Mouse (Mus musculus) midbrain, postnatal 0 days (tissue): ENCODE measurements around the gene Hspb6. TPM values are rescaled to one million over a fixed set of nuclear protein-coding genes. Genes with fewer than 3 reads are reported as not detected.

Source experiments
- ATAC-seq: fragments of 200-750 bp; cut with Nextera tagmentation; 2 replicates; pipeline ENCODE4 v1.8.0; 2017; ENCODE audit warnings: moderate number of reproducible peaks, mild to moderate bottlenecking, moderate TSS enrichment, moderate library complexity; ENCODE audit not compliant: low FRiP score
- DNase-seq: peaks from one replicate; pipeline ENCODE4 v3.0.0-alpha.2; 2015; ENCODE audit warnings: low spot score
- H3K27ac ChIP-seq: fragments of 300-500 bp; sonication (generic); 2 replicates; pipeline ENCODE4 v1.5.1; 2014; ENCODE audit warnings: low read depth, mild to moderate bottlenecking, low read length, mixed read lengths
- H3K27me3 ChIP-seq: fragments of 300-500 bp; sonication (generic); 2 replicates; pipeline ENCODE4 v1.6.1; 2014; ENCODE audit warnings: low read length, control low read depth, mixed read lengths; ENCODE audit not compliant: insufficient read depth
- H3K36me3 ChIP-seq: fragments of 300-500 bp; sonication (generic); 2 replicates; pipeline ENCODE4 v1.6.1; 2014; ENCODE audit warnings: low read length, control low read depth, mixed read lengths; ENCODE audit not compliant: insufficient read depth
- H3K4me1 ChIP-seq: fragments of 300-500 bp; sonication (generic); 2 replicates; pipeline ENCODE4 v1.6.1; 2014; ENCODE audit warnings: mild to moderate bottlenecking, control low read depth, antibody characterized with exemption, low read length, mixed read lengths; ENCODE audit not compliant: insufficient read depth
- H3K4me2 ChIP-seq: fragments of 300-500 bp; sonication (generic); 2 replicates; pipeline ENCODE4 v1.6.1; 2014; ENCODE audit warnings: low read depth, mild to moderate bottlenecking, low read length, mixed read lengths; ENCODE audit not compliant: poor library complexity, severe bottlenecking
- H3K4me3 ChIP-seq: fragments of 300-500 bp; sonication (generic); 2 replicates; pipeline ENCODE4 v1.5.1; 2014; ENCODE audit warnings: low read depth, mild to moderate bottlenecking, low read length, moderate library complexity
- H3K9ac ChIP-seq: fragments of 300-500 bp; sonication (generic); replicated peaks from 2 replicates; pipeline ENCODE4 v1.6.1; 2014; ENCODE audit warnings: mild to moderate bottlenecking, low read length, moderate library complexity, mixed read lengths; ENCODE audit not compliant: poor library complexity, severe bottlenecking
- H3K9me3 ChIP-seq: fragments of 300-500 bp; sonication (generic); 2 replicates; pipeline ENCODE4 v1.6.1; 2016; ENCODE audit warnings: low read length, control low read depth
- CTCF ChIP-seq: IDR thresholded peaks from 2 replicates; pipeline ENCODE4 v1.5.1; 2016; ENCODE audit warnings: antibody characterized with exemption, mild to moderate bottlenecking
- WGBS: fragments of 180-500 bp; shearing (Covaris S2); extraction: QIAGEN DNeasy Blood & Tissue Kit; methylation state at CpG from one replicate; pipeline ENCODE4 v1.1.7; 2014; 5-methylcytosine and 5-hydroxymethylcytosine counted together
- polyA plus RNA-seq: library from polyadenylated mRNA; unstranded; fragments of >200 nt; fragmentation: Nextera tagmentation; extraction: Ambion mirVana; gene quantifications from 2 replicates; pipeline ENCODE4 v1.2.1, GENCODE M21; 2015
- total RNA-seq: library from RNA; depleted of rRNA; stranded (reverse); fragments of >200 nt; gene quantifications from 2 replicates; pipeline ENCODE4 v1.2.3, GENCODE M21; 2014

The Hspb6 gene
- total and polyA plus RNA-seq, 2 experiments from 2014 or later: 6.2 to 13.5 TPM

DNA sequence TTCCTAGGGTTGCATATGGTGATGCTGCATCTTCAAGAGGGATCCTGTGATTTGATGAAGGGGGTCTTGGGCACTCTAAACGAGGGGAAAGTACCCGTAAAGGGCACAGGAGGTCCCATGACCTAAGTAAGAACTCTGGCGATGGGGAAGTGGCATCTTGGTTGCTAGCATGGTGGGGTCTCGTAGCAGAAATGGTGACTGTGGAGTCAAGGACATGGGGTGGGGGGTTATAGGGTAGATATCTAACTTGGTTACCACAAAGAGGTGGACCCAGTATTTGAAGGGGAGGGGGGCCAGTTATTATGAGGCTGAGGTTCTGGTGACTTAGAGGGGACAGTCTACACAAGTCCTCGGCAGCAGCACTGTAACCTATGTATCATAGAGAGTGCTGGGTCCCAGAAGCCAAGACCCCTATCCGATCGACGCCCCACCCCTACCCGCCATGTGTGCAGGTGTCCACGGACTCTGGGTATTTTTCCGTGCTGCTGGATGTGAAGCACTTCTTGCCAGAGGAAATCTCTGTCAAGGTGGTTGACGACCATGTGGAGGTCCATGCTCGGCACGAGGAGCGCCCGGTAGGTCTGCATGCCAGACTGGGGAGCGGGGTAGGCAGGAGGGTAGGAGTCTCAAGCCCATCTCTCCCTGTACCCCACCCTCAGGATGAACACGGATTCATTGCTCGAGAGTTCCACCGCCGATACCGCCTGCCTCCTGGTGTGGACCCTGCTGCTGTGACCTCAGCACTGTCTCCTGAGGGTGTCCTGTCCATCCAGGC, 2.0 kb downstream of the Hspb6 start:
- ATAC-seq: no peak
- peak overlapping the region; percentile 62; the same call in 1 of the 2 replicates for H3K9ac ChIP-seq
- 87% methylated on average over 22 of the region's 22 CpGs for WGBS
- H3K4me2 ChIP-seq: peak overlapping the region; percentile 76
- H3K27ac ChIP-seq: no peak overlapping the region
- no peaks in the 10 kb centered on the region for H3K27me3 ChIP-seq
- no peak for DNase-seq
- H3K4me1 ChIP-seq: peaks cover 9% of the 10 kb centered on the region; the same call in 1 of the 2 replicates
- no peak overlapping the region for H3K4me3 ChIP-seq
- peaks cover 20% of the 10 kb centered on the region for H3K36me3 ChIP-seq
- no peaks in the 10 kb centered on the region for H3K9me3 ChIP-seq
- no peak for TF ChIP-seq CTCF

DNA sequence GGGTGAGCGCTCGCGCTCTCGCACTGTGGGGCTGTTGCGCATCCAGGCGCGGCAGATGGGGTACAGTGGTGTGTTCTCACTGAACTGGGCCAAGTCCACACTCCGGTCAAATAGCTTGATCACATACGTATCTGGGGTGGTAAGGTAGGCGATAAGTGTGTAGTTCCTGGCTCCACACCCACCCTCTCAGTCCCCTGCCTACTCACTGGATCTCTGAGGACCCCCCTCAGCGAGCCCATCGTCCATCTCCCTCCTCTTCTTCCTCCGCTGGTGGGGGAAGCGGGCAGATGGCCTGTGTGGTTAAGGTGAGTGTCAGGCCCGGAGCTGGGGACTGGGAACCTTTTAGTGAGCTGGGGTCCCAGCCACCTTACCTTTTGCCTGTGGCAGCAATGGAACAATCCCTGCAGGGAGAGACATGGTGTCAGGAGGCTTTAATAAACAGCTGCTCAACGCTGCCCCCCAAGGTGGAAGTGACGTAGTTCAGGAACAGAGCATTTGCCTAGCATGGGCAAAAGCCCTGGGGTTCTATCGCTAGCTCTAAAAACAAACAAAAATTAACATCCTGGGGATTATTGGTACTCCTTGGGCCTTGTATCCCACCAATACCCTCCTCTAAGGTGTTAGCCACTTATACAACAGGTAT, 5.0 kb downstream of the Hspb6 start:
- Histone ChIP-seq H3K27ac (no peak overlapping the region), H3K36me3 (peaks cover 20% of the 10 kb centered on the region), H3K27me3 (no peaks in the 10 kb centered on the region), H3K4me3 (no peak overlapping the region), H3K4me1 (peaks cover 9% of the 10 kb centered on the region; the same call in 1 of the 2 replicates), H3K4me2 (no peak overlapping the region), H3K9ac (no peak overlapping the region), H3K9me3 (no peaks in the 10 kb centered on the region)
- ATAC-seq (no peak), DNase-seq (no peak)
- peak; percentile 44 for TF ChIP-seq CTCF
- 95% methylated on average over 18 of the region's 18 CpGs for WGBS

DNA sequence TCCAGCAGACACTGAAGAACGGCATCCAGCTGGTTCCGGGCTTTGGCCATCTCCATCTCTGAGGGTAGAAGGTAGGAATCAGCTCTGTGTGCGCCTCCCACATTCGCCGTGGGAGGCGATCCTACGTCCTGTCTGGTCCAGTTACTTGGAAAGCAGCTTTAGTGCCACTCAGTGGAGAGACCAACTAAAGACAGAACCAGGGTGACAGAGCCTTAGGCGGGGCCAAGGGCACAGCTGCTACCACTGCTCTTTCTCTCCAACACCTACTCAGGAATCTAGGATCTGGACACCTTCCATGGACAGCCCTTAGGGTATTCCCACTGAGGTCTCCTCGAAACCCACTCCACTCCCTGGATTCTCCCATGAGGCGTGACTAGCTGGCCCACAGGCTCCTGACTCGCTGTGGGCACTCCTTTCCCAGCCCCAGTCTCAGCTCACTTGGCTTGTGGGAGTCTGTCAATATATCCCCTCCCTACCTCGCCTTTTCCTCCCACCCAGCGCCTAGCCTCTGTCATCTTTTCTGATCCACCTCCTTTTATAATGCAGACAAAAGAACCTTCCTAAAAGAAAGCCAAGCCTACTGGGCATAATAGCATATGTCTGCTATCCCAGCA, 6.0 kb downstream of the Hspb6 start:
- H3K27me3 ChIP-seq: no peaks in the 10 kb centered on the region
- no peak overlapping the region for H3K27ac ChIP-seq
- H3K4me2 ChIP-seq: peak overlapping the region; percentile 92
- TF ChIP-seq CTCF: no peak
- DNase-seq (no peak), ATAC-seq (no peak)
- no peak overlapping the region for H3K4me3 ChIP-seq
- no peak overlapping the region for H3K9ac ChIP-seq
- H3K4me1 ChIP-seq: peaks cover 9% of the 10 kb centered on the region; the same call in 1 of the 2 replicates
- H3K36me3 ChIP-seq: peaks cover 20% of the 10 kb centered on the region
- 91% methylated on average over 13 of the region's 13 CpGs for WGBS
- H3K9me3 ChIP-seq: no peaks in the 10 kb centered on the region

DNA sequence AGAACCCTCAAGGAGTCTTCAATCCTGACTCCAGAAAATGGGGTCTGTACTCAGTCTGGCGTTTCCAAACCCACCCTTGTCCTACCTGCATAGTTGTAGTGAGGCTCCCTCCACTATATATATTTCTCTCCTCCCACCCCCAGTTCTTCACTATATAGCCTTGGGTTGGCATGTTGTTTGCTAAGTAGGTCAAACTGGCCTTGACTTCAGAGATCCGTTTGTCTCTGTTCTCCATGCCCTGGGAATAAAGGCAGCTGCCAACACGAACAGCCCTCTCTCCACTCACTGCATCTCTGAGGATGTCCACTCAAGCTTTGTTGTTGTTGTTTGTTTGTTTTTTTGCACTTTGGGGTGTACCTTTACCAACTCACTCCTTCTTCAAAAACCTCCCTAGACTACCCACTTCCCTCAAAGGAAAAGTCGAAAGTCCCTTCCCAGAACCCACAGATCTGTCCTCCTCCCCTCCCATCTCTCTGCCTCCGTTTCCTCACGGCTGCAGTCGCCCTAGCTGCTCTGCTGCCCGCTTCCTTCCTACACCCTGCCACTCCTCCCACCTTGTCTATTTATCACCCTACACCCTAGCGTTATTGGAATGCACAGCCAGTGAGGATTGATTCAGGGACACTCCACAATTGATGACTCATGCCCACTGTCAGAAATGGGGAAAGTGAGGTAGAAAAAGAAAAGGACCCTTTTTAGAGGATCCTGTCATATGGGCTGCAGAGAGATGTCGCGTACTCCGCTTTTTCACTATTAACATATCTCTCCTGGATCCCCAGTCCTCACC, 6.9 kb downstream of the Hspb6 start:
- ATAC-seq (no peak), DNase-seq (no peak)
- 0 out of 2 replicates have a peak, but pooled peaks cover under 1% of the 10 kb centered on the region for H3K4me1 ChIP-seq
- no peak for TF ChIP-seq CTCF
- H3K27me3 ChIP-seq: no peaks in the 10 kb centered on the region
- peak overlapping the region; percentile 57 for H3K4me3 ChIP-seq
- peak overlapping the region; percentile 51; the same call in 1 of the 2 replicates for H3K27ac ChIP-seq
- H3K4me2 ChIP-seq: peak overlapping the region; percentile 92
- peak overlapping the region; percentile 79 for H3K9ac ChIP-seq
- no peaks in the 10 kb centered on the region for H3K9me3 ChIP-seq
- WGBS: 18% methylated on average over 12 of the region's 12 CpGs
- peaks cover 20% of the 10 kb centered on the region for H3K36me3 ChIP-seq

DNA sequence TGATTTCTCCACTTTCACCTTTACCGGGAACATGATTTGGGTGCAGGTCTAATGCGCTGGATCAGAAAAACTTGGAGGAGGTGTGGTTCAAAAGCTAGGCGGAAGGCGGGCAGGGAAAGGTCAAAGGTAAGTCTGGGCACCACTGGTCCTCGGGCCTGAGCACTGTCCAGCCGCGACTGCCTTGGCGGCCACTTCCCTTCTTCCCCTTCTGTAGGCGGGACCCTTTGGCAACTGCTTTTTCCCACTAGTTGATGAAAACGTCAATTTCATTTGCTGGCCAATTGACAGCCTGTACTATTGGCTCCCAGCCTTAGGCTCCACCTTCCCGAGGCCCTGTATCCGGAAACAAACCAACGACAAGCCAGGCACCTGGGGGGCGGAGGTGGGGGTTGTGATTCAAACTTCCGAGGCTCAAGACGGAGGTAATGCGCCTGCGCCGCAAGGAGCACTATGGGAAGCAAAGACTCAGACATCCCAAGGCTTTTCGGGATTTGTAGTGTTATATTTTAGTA, 7.5 kb downstream of the Hspb6 start, which contains the start of gene Lin37:
TSS of gene Lin37 (minus strand) at position 396 of the 512 bp plus-strand sequence.
- peak; percentile 87 for ATAC-seq
- H3K27me3 ChIP-seq: no peaks in the 10 kb centered on the region

More for the DNA sequence above, 7.5 kb downstream of the Hspb6 start, which contains the start of gene Lin37:
- Histone ChIP-seq H3K4me1 (no peaks in the 10 kb centered on the region), H3K27ac (peak within 1 kb of the TSS; percentile 51; the same call in 1 of the 2 replicates), H3K9me3 (no peaks in the 10 kb centered on the region), H3K4me3 (peak within 1 kb of the TSS; percentile 57), H3K4me2 (peak within 1 kb of the TSS; percentile 92), H3K9ac (peak within 1 kb of the TSS; percentile 79), H3K36me3 (peaks cover 18% of the 10 kb centered on the region)
- under 1% methylated on average over 20 of the region's 20 CpGs for WGBS
- TF ChIP-seq CTCF: no peak
- peak; percentile 99 for DNase-seq
